Mouse (Mus musculus): ENCODE measurements around the gene Pacsin1. TPM values are rescaled to one million over a fixed set of nuclear protein-coding genes. Genes with fewer than 3 reads are reported as not detected.
A peak's percentile ranks its signal among the peaks of the same experiment; 100 is the strongest.

Gene Pacsin1
- polyA plus RNA-seq (2016; fragmentation: Nextera tagmentation; extraction: Ambion mirVana), result 11.6 and 13.4 TPM in 2 replicates

- WGBS, result 2% methylated on average over 50 of the region's 65 CpGs
- Histone ChIP-seq H3K9ac (peak within 1 kb of the TSS; percentile 73), H3K4me1 (peaks cover 23% of the 10 kb centered on the region), H3K27me3 (replicated peaks) (peaks cover 26% of the 10 kb centered on the region), H3K4me3 (peak within 1 kb of the TSS; percentile 60), H3K9me3 (no peaks in the 10 kb centered on the region), H3K27ac (no peak within 1 kb of the TSS; the same call in 1 of the 2 replicates), H3K4me2 (replicated peaks) (peak within 1 kb of the TSS; percentile 90), H3K36me3 (no peaks in the 10 kb centered on the region)
- peak; percentile 82 for ATAC-seq (ENCODE audit: low FRiP score, low read depth)
Observed at GRCm38 (mm10) chr17:27655089-27656010, at the start of gene Pacsin1. Gene Pacsin1, plus strand, starts transcription at chr17:27655509.

GRCm38 (mm10) chr17:27609576-27609975, 45.7 kb upstream of the Pacsin1 start:
- Histone ChIP-seq H3K9me3 (no peaks in the 10 kb centered on the region), H3K27ac (no peak overlapping the region), H3K4me3 (no peak overlapping the region), H3K27me3 (replicated peaks) (no peaks in the 10 kb centered on the region), H3K4me1 (peaks cover 18% of the 10 kb centered on the region), H3K4me2 (replicated peaks) (no peak overlapping the region), H3K9ac (no peak overlapping the region), H3K36me3 (0 out of 2 replicates have a peak, but pooled peaks cover 6% of the 10 kb centered on the region)
- 89% methylated on average over 7 of the region's 7 CpGs for WGBS
- ATAC-seq (ENCODE audit: low FRiP score, low read depth), result no peak

GRCm38 (mm10) chr17:27610679-27611518, 44.4 kb upstream of the Pacsin1 start:
- Histone ChIP-seq H3K27me3 (replicated peaks) (no peaks in the 10 kb centered on the region), H3K9me3 (no peaks in the 10 kb centered on the region), H3K4me2 (replicated peaks) (no peak overlapping the region), H3K4me1 (peaks cover 21% of the 10 kb centered on the region), H3K27ac (no peak overlapping the region), H3K36me3 (peaks cover 9% of the 10 kb centered on the region; the same call in 1 of the 2 replicates), H3K9ac (no peak overlapping the region), H3K4me3 (no peak overlapping the region)
- ATAC-seq (ENCODE audit: low FRiP score, low read depth), result no peak
- 84% methylated on average over 10 of the region's 10 CpGs for WGBS

- H3K36me3 ChIP-seq, result peaks cover 11% of the 10 kb centered on the region; the same call in 1 of the 2 replicates
- ATAC-seq (ENCODE audit: low FRiP score, low read depth), result no peak
- H3K9me3 ChIP-seq, result no peaks in the 10 kb centered on the region
- H3K4me2 ChIP-seq (replicated peaks), result no peak overlapping the region
- H3K27ac ChIP-seq, result no peak overlapping the region; the same call in 1 of the 2 replicates
- H3K4me1 ChIP-seq, result peaks cover 21% of the 10 kb centered on the region
- H3K9ac ChIP-seq, result no peak overlapping the region
- no peak overlapping the region for H3K4me3 ChIP-seq
- no peaks in the 10 kb centered on the region for H3K27me3 ChIP-seq (replicated peaks)
- WGBS, result 75% methylated on average over 3 of the region's 3 CpGs
Observed at GRCm38 (mm10) chr17:27611519-27611884, 43.8 kb upstream of the Pacsin1 start.

- no peak for ATAC-seq (ENCODE audit: low FRiP score, low read depth)
- H3K4me2 ChIP-seq (replicated peaks), result no peak overlapping the region
- peaks cover 21% of the 10 kb centered on the region for H3K4me1 ChIP-seq
- no peak overlapping the region for H3K9ac ChIP-seq
- H3K27ac ChIP-seq, result no peak overlapping the region; the same call in 1 of the 2 replicates
- peaks cover 16% of the 10 kb centered on the region for H3K36me3 ChIP-seq
- H3K4me3 ChIP-seq, result no peak overlapping the region
- WGBS, result 87% methylated on average over 5 of the region's 5 CpGs
- no peaks in the 10 kb centered on the region for H3K27me3 ChIP-seq (replicated peaks)
- no peaks in the 10 kb centered on the region for H3K9me3 ChIP-seq
Observed at GRCm38 (mm10) chr17:27611994-27612393, 43.3 kb upstream of the Pacsin1 start.

- Histone ChIP-seq H3K27ac (no peak overlapping the region), H3K4me2 (replicated peaks) (no peak overlapping the region), H3K9me3 (peaks cover 9% of the 10 kb centered on the region), H3K4me1 (peaks cover 21% of the 10 kb centered on the region), H3K27me3 (replicated peaks) (no peaks in the 10 kb centered on the region), H3K9ac (no peak overlapping the region), H3K4me3 (no peak overlapping the region), H3K36me3 (peaks cover 23% of the 10 kb centered on the region)
- WGBS, result 88% methylated on average over 4 of the region's 4 CpGs
- no peak for ATAC-seq (ENCODE audit: low FRiP score, low read depth)
Observed at GRCm38 (mm10) chr17:27613016-27613415, 42.3 kb upstream of the Pacsin1 start.

- H3K4me2 ChIP-seq (replicated peaks), result no peak overlapping the region
- peaks cover 10% of the 10 kb centered on the region for H3K9me3 ChIP-seq
- WGBS, result 78% methylated on average over 7 of the region's 7 CpGs
- H3K4me1 ChIP-seq, result peaks cover 32% of the 10 kb centered on the region
- no peak for ATAC-seq (ENCODE audit: low FRiP score, low read depth)
- H3K9ac ChIP-seq, result no peak overlapping the region
- peaks cover 26% of the 10 kb centered on the region for H3K36me3 ChIP-seq
- H3K4me3 ChIP-seq, result no peak overlapping the region
- H3K27ac ChIP-seq, result no peak overlapping the region
- no peaks in the 10 kb centered on the region for H3K27me3 ChIP-seq (replicated peaks)
Observed at GRCm38 (mm10) chr17:27615388-27615787, 39.9 kb upstream of the Pacsin1 start.

GRCm38 (mm10) chr17:27621161-27621560, 34.1 kb upstream of the Pacsin1 start:
- Histone ChIP-seq H3K9ac (peak overlapping the region; percentile 51), H3K9me3 (peaks cover 10% of the 10 kb centered on the region), H3K27me3 (replicated peaks) (no peaks in the 10 kb centered on the region), H3K27ac (no peak overlapping the region), H3K36me3 (peaks cover 23% of the 10 kb centered on the region), H3K4me2 (replicated peaks) (peak overlapping the region; percentile 73), H3K4me1 (peaks cover 28% of the 10 kb centered on the region), H3K4me3 (peak overlapping the region; percentile 97)
- 54% methylated on average over 8 of the region's 8 CpGs for WGBS
- no peak for ATAC-seq (ENCODE audit: low FRiP score, low read depth)

- Histone ChIP-seq H3K9me3 (peaks cover 10% of the 10 kb centered on the region), H3K4me3 (peak overlapping the region; percentile 97), H3K27ac (peak overlapping the region; percentile 98), H3K36me3 (peaks cover 17% of the 10 kb centered on the region), H3K4me1 (peaks cover 32% of the 10 kb centered on the region), H3K9ac (peak overlapping the region; percentile 99), H3K27me3 (replicated peaks) (no peaks in the 10 kb centered on the region), H3K4me2 (replicated peaks) (peak overlapping the region; percentile 73)
- ATAC-seq (ENCODE audit: low FRiP score, low read depth), result 0 out of 2 replicates have a peak, but pooled peaks have one; percentile 10
- 3% methylated on average over 23 of the region's 23 CpGs for WGBS
Observed at GRCm38 (mm10) chr17:27621705-27622531, 33.4 kb upstream of the Pacsin1 start.

- H3K4me3 ChIP-seq, result peak overlapping the region; percentile 97
- no peaks in the 10 kb centered on the region for H3K27me3 ChIP-seq (replicated peaks)
- peaks cover 10% of the 10 kb centered on the region for H3K36me3 ChIP-seq
- H3K4me2 ChIP-seq (replicated peaks), result peak overlapping the region; percentile 73
- H3K4me1 ChIP-seq, result peaks cover 33% of the 10 kb centered on the region
- H3K9me3 ChIP-seq, result peaks cover 4% of the 10 kb centered on the region; the same call in 1 of the 2 replicates
- peak; percentile 46 for ATAC-seq (ENCODE audit: low FRiP score, low read depth)
- H3K9ac ChIP-seq, result peak overlapping the region; percentile 99
- under 1% methylated on average over 75 of the region's 80 CpGs for WGBS
- H3K27ac ChIP-seq, result peak overlapping the region; percentile 98
Observed at GRCm38 (mm10) chr17:27622611-27623359, 32.5 kb upstream of the Pacsin1 start.
